Mouse (Mus musculus): Measurements from ENCODE around the gene Npr1.

DNA sequence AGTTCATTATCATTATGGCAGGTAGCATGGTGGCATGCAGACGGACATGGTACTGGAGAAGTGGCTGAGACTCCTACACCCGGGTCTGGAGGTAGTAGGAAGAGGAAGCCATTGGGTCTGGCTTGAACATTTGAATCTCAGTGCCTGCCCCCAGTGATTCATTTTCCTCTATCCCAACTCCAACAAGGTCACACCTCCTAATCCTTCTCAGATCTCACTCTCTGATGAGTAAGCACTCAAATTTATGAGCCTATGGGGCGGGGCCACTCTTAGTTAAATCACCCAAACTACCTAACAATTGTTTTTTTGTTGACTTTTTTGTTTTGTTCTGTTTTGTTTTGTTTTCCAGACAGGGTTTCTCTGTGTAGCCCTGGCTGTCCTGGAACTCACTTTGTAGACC, 21.7 kb downstream of the Npr1 start:
- TF ChIP-seq GATA1 (IDR thresholded peaks at IDR 0.05; ENCODE audit: low read length) (no peak), TAL1 (IDR thresholded peaks at IDR 0.05; ENCODE audit: low read length) (no peak)

Data from erythroblast, embryonic 14.5 days (primary cell).